Mouse (Mus musculus) liver, adult 2 months (tissue): Measurements from ENCODE around the gene Adamtsl4. TPM values are rescaled to one million over a fixed set of nuclear protein-coding genes. Genes with fewer than 3 reads are reported as not detected.
"Not testable (repeated sequence)": the region's sequence is repeated elsewhere in the genome, so short reads cannot be mapped to it uniquely, and the experiment has no call there.

Experiments
- DNase-seq: peaks from one replicate; pipeline ENCODE4 v3.0.0-alpha.2; 2011; ENCODE audit warnings: low read depth, low spot score; ENCODE audit errors: extremely low read depth
- H3K27ac ChIP-seq: fragments of 200-500 bp; replicated peaks from 2 replicates; pipeline ENCODE4 v1.5.1; 2012; ENCODE audit warnings: low read depth, mild to moderate bottlenecking, control low read depth, inconsistent platforms, low read length; ENCODE audit not compliant: insufficient read depth
- H3K27me3 ChIP-seq: fragments of 200-500 bp; 2 replicates; pipeline ENCODE4 v1.6.1; 2012; ENCODE audit warnings: mild to moderate bottlenecking, moderate library complexity, low read length, inconsistent platforms; ENCODE audit not compliant: control insufficient read depth, insufficient read depth
- H3K36me3 ChIP-seq: fragments of 200-500 bp; 2 replicates; pipeline ENCODE4 v1.6.1; 2012; ENCODE audit warnings: low read length, inconsistent platforms; ENCODE audit not compliant: control insufficient read depth, insufficient read depth
- H3K4me1 ChIP-seq: fragments of 200-500 bp; 2 replicates; pipeline ENCODE4 v1.6.1; 2011; ENCODE audit warnings: low read length; ENCODE audit not compliant: control insufficient read depth, insufficient read depth
- H3K4me3 ChIP-seq: fragments of 200-500 bp; 2 replicates; pipeline ENCODE4 v1.5.1; 2011; ENCODE audit warnings: low read depth, mild to moderate bottlenecking, control low read depth, low read length, moderate library complexity; ENCODE audit not compliant: insufficient read depth
- H3K79me2 ChIP-seq: fragments of 200-500 bp; 2 replicates; pipeline ENCODE4 v1.6.1; 2012; ENCODE audit warnings: inconsistent platforms, mild to moderate bottlenecking, low read length, moderate library complexity; ENCODE audit not compliant: control insufficient read depth, insufficient read depth
- H3K9ac ChIP-seq: fragments of 200-500 bp; 2 replicates; pipeline ENCODE4 v1.6.1; 2012; ENCODE audit warnings: low read depth, mild to moderate bottlenecking, control low read depth, inconsistent platforms, low read length
- CTCF ChIP-seq: fragments of 200-500 bp; IDR thresholded peaks from 2 replicates; pipeline ENCODE4 v1.5.1; 2011; ENCODE audit warnings: low read depth, low read length, control low read depth
- POLR2A ChIP-seq: fragments of 200-500 bp; IDR thresholded peaks from 2 replicates; pipeline ENCODE4 v1.6.1; 2011; ENCODE audit warnings: low read length, control low read depth; ENCODE audit not compliant: insufficient read depth; ENCODE audit errors: extremely low read depth
- WGBS: fragments of 180-500 bp; shearing (Covaris S2); methylation state at CpG from one replicate; pipeline ENCODE4 v1.1.7; 2018; 5-methylcytosine and 5-hydroxymethylcytosine counted together
- polyA plus RNA-seq: library from polyadenylated mRNA; depleted of rRNA; stranded (reverse); fragments of >200 nt; gene quantifications from 2 replicates; pipeline ENCODE4 v1.2.3, GENCODE M21; 2012
- total RNA-seq: library from RNA; depleted of rRNA; stranded (reverse); fragments of >200 nt; gene quantifications from 2 replicates; pipeline ENCODE4 v1.2.3, GENCODE M21; 2014

The Adamtsl4 gene
- total and polyA plus RNA-seq, 2 experiments = 0.55 to 4.7 TPM

DNA sequence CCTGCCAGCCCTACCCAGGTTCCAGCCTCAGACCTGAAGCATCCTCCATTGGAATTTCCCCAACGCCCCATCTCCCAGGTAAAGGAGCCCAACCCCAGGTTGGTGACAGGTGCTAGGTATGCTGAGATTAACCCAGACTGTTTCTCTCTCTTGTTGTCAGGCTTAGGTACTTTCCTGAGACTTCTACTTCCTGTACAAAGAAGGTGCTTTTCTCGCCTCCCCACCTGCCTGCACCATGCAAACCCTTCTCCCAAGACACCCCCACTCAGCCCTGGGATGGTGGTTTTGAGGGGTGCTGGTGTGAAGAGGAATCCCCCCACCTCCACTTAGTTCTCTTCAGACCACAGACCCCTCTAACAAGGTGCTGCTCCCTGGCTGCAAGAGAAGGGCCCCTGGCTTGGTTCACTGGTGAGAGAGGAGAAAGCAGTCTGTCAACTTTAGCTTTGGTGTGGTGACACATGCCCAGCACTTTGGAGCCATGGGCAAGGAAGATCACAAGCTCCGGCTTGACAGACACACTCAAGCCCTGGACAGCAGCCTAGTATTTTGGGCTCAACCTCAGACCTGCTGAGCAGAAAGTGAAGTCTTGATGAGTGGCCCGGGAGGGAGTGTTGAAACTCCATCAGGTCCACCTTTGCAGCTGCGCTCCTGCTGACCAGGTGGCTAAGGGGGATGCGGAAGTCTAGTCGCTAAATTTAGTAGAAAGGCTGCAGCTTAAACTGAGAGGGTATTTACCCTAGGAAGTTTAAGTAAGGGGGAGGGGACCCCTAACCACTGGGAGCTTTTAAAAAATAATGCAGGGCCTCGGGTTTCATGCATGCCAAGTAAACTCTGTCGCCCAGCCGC is 14.6 kb downstream of the Adamtsl4 start:
- peaks cover 44% of the 10 kb centered on the region for H3K4me1 ChIP-seq

DNA sequence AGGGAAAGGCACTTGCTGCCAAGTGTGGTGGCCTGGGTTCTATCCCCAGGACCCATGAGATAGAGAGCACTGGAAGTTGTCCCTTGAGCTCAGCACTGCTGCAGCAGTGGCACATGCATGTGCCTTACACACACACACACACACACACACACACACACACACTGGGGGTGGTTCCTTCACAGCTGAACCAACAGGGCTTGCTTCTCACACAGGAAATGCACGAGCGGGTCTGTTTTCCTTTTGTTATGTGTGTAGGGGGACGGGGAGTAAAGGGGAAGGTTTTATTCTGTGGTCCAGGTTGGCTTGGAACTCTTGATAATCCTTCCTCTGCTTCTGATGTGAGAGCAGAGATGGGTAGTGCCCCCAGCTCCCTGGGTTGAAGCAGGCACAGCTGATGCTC is 15.3 kb downstream of the Adamtsl4 start:
- Histone ChIP-seq H3K79me2 (peaks cover 2% of the 10 kb centered on the region; the same call in 1 of the 2 replicates), H3K27me3 (no peaks in the 10 kb centered on the region), H3K27ac (peak overlapping the region; percentile 96), H3K4me3 (no peak overlapping the region), H3K4me1 (peaks cover 51% of the 10 kb centered on the region), H3K9ac (peak overlapping the region; percentile 30; the same call in 1 of the 2 replicates), H3K36me3 (no peaks in the 10 kb centered on the region)
- DNase-seq = no peak
- no peak for TF ChIP-seq POLR2A
- no peak for TF ChIP-seq CTCF
- 68% methylated on average over 3 of the region's 3 CpGs for WGBS

More for the DNA sequence above, 14.6 kb downstream of the Adamtsl4 start:
- DNase-seq = peak; percentile 72
- TF ChIP-seq CTCF = no peak
- no peak for TF ChIP-seq POLR2A
- Histone ChIP-seq H3K27ac (peak overlapping the region; percentile 96), H3K79me2 (peaks cover 2% of the 10 kb centered on the region; the same call in 1 of the 2 replicates), H3K27me3 (no peaks in the 10 kb centered on the region), H3K36me3 (no peaks in the 10 kb centered on the region), H3K9ac (peak overlapping the region; percentile 61; the same call in 1 of the 2 replicates), H3K4me3 (no peak overlapping the region)
- WGBS = 53% methylated on average over 10 of the region's 10 CpGs

DNA sequence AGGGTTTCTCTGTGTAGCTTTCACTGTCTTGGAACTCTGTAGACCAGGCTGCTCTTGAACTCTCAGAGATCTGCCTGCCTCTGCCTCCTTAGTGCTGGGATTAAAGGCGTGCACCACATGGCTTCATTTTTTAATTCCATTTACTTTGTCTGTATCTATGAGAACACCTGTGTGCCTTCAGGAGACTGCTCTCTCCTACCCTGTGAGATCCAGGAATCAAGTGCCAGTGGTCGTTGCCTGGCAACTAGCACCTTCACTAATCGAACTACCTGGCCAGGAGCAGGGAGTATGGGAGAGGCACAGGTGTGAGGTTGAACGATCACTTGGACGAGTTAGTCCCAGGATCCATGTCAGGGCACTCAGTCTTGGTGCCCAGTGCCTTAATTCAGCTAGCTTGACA is 16.5 kb downstream of the Adamtsl4 start:
- H3K4me1 ChIP-seq = peaks cover 59% of the 10 kb centered on the region
- WGBS = 83% methylated on average over 5 of the region's 5 CpGs
- H3K79me2 ChIP-seq = peaks cover 2% of the 10 kb centered on the region; the same call in 1 of the 2 replicates
- DNase-seq = no peak
- H3K27me3 ChIP-seq = no peaks in the 10 kb centered on the region
- no peak overlapping the region for H3K27ac ChIP-seq
- no peak overlapping the region for H3K9ac ChIP-seq
- TF ChIP-seq CTCF (no peak), POLR2A (no peak)
- H3K36me3 ChIP-seq = no peaks in the 10 kb centered on the region
- H3K4me3 ChIP-seq = no peak overlapping the region

DNA sequence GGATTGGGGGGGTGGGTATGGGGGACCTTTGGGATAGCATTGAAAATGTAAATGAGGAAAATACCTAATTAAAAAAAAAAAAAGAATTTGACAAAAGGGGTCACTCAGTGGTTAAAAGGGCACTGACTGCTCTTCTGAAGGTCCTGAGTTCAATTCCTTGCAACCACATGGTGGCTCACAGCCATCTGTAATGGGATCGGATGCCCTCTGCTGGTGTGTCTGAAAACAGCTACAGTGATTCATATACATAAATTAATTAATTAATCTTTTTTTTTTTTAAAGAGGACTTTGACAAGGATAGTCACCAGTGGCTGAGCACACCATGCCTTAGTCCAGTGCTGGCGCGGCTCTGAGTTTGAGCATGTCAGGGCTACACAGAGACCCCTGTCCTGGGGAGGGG is 17.3 kb downstream of the Adamtsl4 start:
- H3K36me3 ChIP-seq, H3K9ac ChIP-seq, H3K27ac ChIP-seq, H3K4me3 ChIP-seq, DNase-seq, H3K27me3 ChIP-seq, H3K79me2 ChIP-seq: not testable (repeated sequence)
- TF ChIP-seq CTCF = peak; percentile 7; the same call in 1 of the 2 replicates
- H3K4me1 ChIP-seq = peaks cover 61% of the 10 kb centered on the region
- WGBS = 94% methylated on average over 3 of the region's 3 CpGs

DNA sequence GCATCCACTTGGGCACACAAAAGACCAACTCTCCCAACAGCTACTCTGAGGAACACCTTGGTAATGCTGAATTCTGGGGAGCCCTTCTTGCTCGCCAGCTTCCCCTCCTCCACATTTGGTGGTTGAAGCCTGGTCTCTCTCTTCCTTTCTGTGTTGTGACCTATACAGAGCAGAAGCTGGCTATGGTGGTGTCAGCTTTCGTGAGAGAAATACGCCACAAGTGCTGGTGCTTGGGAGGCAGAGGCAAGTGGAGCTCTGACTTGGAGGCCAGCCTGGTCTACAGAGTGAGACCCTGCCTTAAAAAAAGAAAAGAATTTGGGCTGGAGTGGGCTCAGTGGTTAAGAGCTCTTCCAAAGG is 18.4 kb downstream of the Adamtsl4 start:
- no peak for TF ChIP-seq POLR2A
- TF ChIP-seq CTCF = no peak
- Histone ChIP-seq H3K9ac (peak overlapping the region; percentile 2; the same call in 1 of the 2 replicates), H3K27ac (peak overlapping the region; percentile 88), H3K4me1 (peaks cover 65% of the 10 kb centered on the region), H3K4me3 (no peak overlapping the region), H3K27me3 (no peaks in the 10 kb centered on the region), H3K36me3 (peaks cover 8% of the 10 kb centered on the region), H3K79me2 (peaks cover 2% of the 10 kb centered on the region; the same call in 1 of the 2 replicates)
- DNase-seq = no peak
- 85% methylated on average over 3 of the region's 3 CpGs for WGBS

DNA sequence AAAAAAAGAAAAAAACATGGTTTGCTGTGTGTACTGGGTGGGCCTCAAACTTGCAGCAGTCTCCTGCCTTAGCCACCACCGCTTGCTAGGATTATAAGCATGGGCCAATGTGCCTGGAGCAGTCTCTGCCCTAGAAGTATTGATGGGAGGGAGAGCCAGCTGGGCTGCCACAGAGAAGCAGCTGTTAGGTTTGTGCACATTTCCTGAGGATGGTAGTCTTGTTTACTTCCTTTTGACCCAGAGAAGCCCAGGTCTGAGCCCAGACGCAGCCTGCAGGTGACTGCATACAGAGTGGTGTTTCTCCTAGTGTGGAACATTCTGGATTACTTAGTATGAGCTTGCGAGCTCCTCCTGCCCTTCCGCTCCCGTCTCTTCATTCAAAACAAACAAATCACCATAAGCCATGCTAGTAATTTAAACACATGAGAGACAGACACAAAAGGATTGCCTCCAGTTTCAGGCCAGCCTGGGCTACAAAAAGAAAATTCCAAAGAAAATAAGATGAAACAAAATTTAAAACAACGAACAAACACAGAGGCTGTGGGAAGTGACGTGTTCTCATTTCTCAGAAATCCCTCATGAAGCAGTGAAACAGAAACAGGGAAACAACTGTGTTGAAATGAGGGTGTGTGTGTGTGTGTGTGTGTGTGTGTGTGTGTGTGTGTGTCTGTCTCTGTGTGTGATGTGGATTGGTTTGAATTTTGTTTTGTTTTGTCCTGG is 19.0 kb downstream of the Adamtsl4 start:
- peak; percentile 70 for DNase-seq

More for the DNA sequence above, 19.0 kb downstream of the Adamtsl4 start:
- peaks cover 13% of the 10 kb centered on the region for H3K36me3 ChIP-seq
- no peak for TF ChIP-seq CTCF
- no peak for TF ChIP-seq POLR2A
- WGBS = 7% methylated on average over 7 of the region's 7 CpGs
- peaks cover 67% of the 10 kb centered on the region for H3K4me1 ChIP-seq
- peaks cover 2% of the 10 kb centered on the region; the same call in 1 of the 2 replicates for H3K79me2 ChIP-seq
- H3K4me3 ChIP-seq = no peak overlapping the region
- peak overlapping the region; percentile 88 for H3K27ac ChIP-seq
- H3K9ac ChIP-seq = peak overlapping the region; percentile 6
- H3K27me3 ChIP-seq = no peaks in the 10 kb centered on the region
